Comparison of ENCODE assay signal across 7 mouse cellular contexts in the genomic region with DNA sequence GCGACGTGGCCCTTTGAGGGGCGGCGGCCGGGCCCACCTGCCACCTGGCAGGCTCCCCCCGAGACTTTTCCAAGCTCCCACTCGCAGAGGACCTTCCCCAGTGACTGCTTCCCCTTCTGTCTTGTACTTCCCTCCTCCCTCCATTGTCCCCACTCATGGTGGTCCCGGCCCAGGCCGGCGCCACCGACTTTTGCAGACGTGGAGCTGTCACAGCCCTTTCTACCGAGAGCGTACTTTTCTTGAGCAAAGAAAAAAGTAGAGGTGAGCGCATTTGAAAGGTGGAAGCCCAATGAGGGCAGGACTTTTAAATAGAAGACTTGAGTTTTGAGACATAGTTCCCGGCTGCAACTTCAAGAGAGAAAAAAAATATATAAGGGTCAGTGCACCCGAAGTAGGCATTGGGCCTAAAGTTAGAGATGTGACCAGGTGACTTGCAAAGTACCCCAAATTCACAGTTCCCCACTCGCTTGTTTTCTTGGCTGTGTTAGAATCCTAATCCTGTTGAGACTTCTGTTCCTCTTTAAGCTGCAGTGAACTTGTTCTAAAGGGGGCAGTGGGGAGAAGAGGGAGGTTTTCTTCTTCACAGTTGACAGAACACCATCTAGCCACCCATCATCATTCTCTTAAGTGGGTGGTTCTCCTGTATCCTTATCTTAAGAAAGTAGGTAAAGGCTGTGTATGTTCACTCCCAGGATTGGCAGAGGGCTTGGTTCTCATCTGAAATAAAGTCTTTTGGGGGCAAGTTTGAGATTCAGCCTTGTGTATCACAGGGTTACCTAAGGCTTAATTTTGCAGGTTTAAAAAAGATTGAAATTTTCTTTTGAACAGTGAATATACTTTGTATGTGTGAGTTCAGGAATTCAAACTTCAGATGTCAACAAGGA. TPM values are rescaled to one million over a fixed set of nuclear protein-coding genes. Genes with fewer than 3 reads are reported as not detected.
A peak's percentile ranks its signal among the peaks of the same experiment; 100 is the strongest.
DNase-seq lines count a peak whose midpoint lies in the region; ATAC-seq and TF ChIP-seq lines count a peak whose summit lies in the region.

No protein-coding gene starts in this region.

- no peak for TF ChIP-seq CTCF in bone marrow macrophage, adult 2 months (IDR thresholded peaks at IDR 0.05; ENCODE audit: low read depth, low read length)

- intact Hi-C loops in left cerebral cortex, postnatal 14 days (cut with DNase I) = no loop called here

- peak overlapping the region; percentile 67 for H3K4me2 ChIP-seq in forebrain, embryonic 15.5 days (replicated peaks)
- peak overlapping the region; percentile 65 for H3K4me2 ChIP-seq in midbrain, embryonic 15.5 days

- peaks cover 14% of the 10 kb centered on the region for H3K36me3 ChIP-seq in forebrain, embryonic 15.5 days
- peaks cover 18% of the 10 kb centered on the region for H3K36me3 ChIP-seq in limb, embryonic 10.5 days
- peaks cover 11% of the 10 kb centered on the region for H3K36me3 ChIP-seq in midbrain, embryonic 15.5 days (replicated peaks)

- DNase-seq in ovary, postnatal 10 days (ENCODE audit: low spot score) = peak; percentile 22
- DNase-seq in ovary, adult 18-20 months (ENCODE audit: low spot score) = no peak
- no peak for DNase-seq in limb, embryonic 10.5 days (ENCODE audit: low spot score)
- no peak for DNase-seq in left cerebral cortex, postnatal 14 days (ENCODE audit: low spot score in 2 of 2)

- H3K4me1 ChIP-seq in bone marrow macrophage, adult 2 months (ENCODE audit: control insufficient read depth, insufficient read depth, low read length) = peaks cover 20% of the 10 kb centered on the region
- peaks cover 25% of the 10 kb centered on the region for H3K4me1 ChIP-seq in forebrain, embryonic 15.5 days
- H3K4me1 ChIP-seq in limb, embryonic 10.5 days = peaks cover 24% of the 10 kb centered on the region
- peaks cover 25% of the 10 kb centered on the region for H3K4me1 ChIP-seq in midbrain, embryonic 15.5 days

- under 1% methylated on average over 18 of the region's 18 CpGs for WGBS in forebrain, embryonic 15.5 days
- WGBS in limb, embryonic 10.5 days = 1% methylated on average over 18 of the region's 18 CpGs
- WGBS in midbrain, embryonic 15.5 days = 1% methylated on average over 18 of the region's 18 CpGs

- no peaks in the 10 kb centered on the region for H3K27me3 ChIP-seq in forebrain, embryonic 15.5 days
- H3K27me3 ChIP-seq in limb, embryonic 10.5 days (ENCODE audit: low read depth, poor library complexity, severe bottlenecking) = no peaks in the 10 kb centered on the region
- no peaks in the 10 kb centered on the region for H3K27me3 ChIP-seq in midbrain, embryonic 15.5 days (replicated peaks)

- H3K4me3 ChIP-seq in bone marrow macrophage, adult 2 months (ENCODE audit: insufficient read depth, low read length) = peak overlapping the region; percentile 83
- peak overlapping the region; percentile 94 for H3K4me3 ChIP-seq in forebrain, embryonic 15.5 days
- H3K4me3 ChIP-seq in limb, embryonic 10.5 days = peak overlapping the region; percentile 68
- peak overlapping the region; percentile 96 for H3K4me3 ChIP-seq in midbrain, embryonic 15.5 days

- peak overlapping the region; percentile 97 for H3K9ac ChIP-seq in forebrain, embryonic 15.5 days (replicated peaks)
- peak overlapping the region; percentile 96 for H3K9ac ChIP-seq in midbrain, embryonic 15.5 days

- TF ChIP-seq POLR2A in bone marrow macrophage, adult 2 months (IDR thresholded peaks at IDR 0.05; ENCODE audit: borderline replicate concordance, low read depth, low read length) = no peak

- peak overlapping the region; percentile 9; the same call in 1 of the 2 replicates for H3K27ac ChIP-seq in bone marrow macrophage, adult 2 months (ENCODE audit: insufficient read depth, low read depth, low read length)
- H3K27ac ChIP-seq in forebrain, embryonic 15.5 days (replicated peaks) = peak overlapping the region; percentile 90
- H3K27ac ChIP-seq in limb, embryonic 10.5 days = peak overlapping the region; percentile 93
- peak overlapping the region; percentile 93 for H3K27ac ChIP-seq in midbrain, embryonic 15.5 days

- ATAC-seq in forebrain, embryonic 15.5 days (replicated peaks) = peak; percentile 18; the same call in 1 of the 2 replicates
- peak; percentile 66 for ATAC-seq in midbrain, embryonic 15.5 days (replicated peaks)

- no peaks in the 10 kb centered on the region for H3K9me3 ChIP-seq in forebrain, embryonic 15.5 days
- no peaks in the 10 kb centered on the region for H3K9me3 ChIP-seq in limb, embryonic 10.5 days (replicated peaks)
- H3K9me3 ChIP-seq in midbrain, embryonic 15.5 days = no peaks in the 10 kb centered on the region

RNA-seq across cellular contexts. Expression of a gene that starts 0.9 kb away (rescaled TPM):
- 46.5 and 52.1 TPM in 2 replicates for polyA plus RNA-seq in bone marrow macrophage, adult 2 months (2012; ENCODE audit: insufficient read depth, insufficient read length, missing spikeins)
- 48.8 and 49.8 TPM in 2 replicates for polyA plus RNA-seq in forebrain, embryonic 15.5 days (2015; fragmentation: Nextera tagmentation; extraction: Ambion mirVana)
- polyA plus RNA-seq in limb, embryonic 10.5 days (2016; fragmentation: Nextera tagmentation; extraction: Ambion mirVana) = 58.4 and 64.8 TPM in 2 replicates
- 43.2 and 47.9 TPM in 2 replicates for polyA plus RNA-seq in midbrain, embryonic 15.5 days (2015; fragmentation: Nextera tagmentation; extraction: Ambion mirVana)
- 10 to 100 TPM; 40.7 to 42.2 TPM for total RNA-seq in left cerebral cortex, postnatal 14 days (2021)

RNA-seq across cellular contexts. Expression of a gene that starts 59.9 kb away (rescaled TPM):
- 3.6 and 7.8 TPM in 2 replicates for polyA plus RNA-seq in bone marrow macrophage, adult 2 months (2012; ENCODE audit: insufficient read depth, insufficient read length, missing spikeins)
- 44.8 and 48.0 TPM in 2 replicates for polyA plus RNA-seq in forebrain, embryonic 15.5 days (2015; fragmentation: Nextera tagmentation; extraction: Ambion mirVana)
- 156 and 181 TPM in 2 replicates for polyA plus RNA-seq in limb, embryonic 10.5 days (2016; fragmentation: Nextera tagmentation; extraction: Ambion mirVana)
- 34.5 and 38.8 TPM in 2 replicates for polyA plus RNA-seq in midbrain, embryonic 15.5 days (2015; fragmentation: Nextera tagmentation; extraction: Ambion mirVana)
- 10 to 100 TPM; 12.1 to 12.7 TPM for total RNA-seq in left cerebral cortex, postnatal 14 days (2021)

Comparison
In these comparisons a context has a peak if more than half of its experiments do, and no peak if none do; other contexts are left out.
1. H3K27ac ChIP-seq: peak in every context shown above with its lines; median percentile 93 in limb, embryonic 10.5 days; 93 in midbrain, embryonic 15.5 days; 90 in forebrain, embryonic 15.5 days; 9 in bone marrow macrophage, adult 2 months.